Comparison of ENCODE assay signal across 9 mouse cellular contexts in the genomic region with DNA sequence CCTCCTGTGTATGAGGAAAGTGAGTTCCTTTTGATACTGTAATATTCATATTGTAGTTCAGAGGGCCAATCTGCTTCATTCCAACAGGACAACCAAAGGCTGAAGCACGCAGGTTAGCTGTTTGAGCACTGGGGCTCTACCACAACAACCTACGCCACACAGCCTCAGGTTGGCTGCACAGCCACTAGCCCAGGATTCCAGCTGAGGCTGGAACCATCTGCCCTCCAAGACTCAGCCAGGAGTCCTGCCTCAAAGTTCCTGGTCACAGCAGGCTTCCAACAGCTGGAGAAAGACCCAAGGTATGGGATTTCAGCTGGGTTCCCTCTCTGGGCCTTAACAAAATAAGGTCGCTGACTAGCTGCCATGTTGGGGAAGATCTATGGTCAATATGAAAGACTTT. TPM values are rescaled to one million over a fixed set of nuclear protein-coding genes. Genes with fewer than 3 reads are reported as not detected.
A peak's percentile ranks its signal among the peaks of the same experiment; 100 is the strongest.
DNase-seq lines count a peak whose midpoint lies in the region; ATAC-seq lines count a peak whose summit lies in the region.
"Had no signal": no experiment of that assay in that cellular context is flagged by ENCODE, and none has a peak within 500 bp of the region (broad histone marks: within the 10 kb centered on the region; RNA-seq: fewer than 3 reads in every experiment).

No protein-coding gene starts in this region.

- H3K27me3 ChIP-seq in embryonic facial prominence, embryonic 15.5 days: no peaks in the 10 kb centered on the region
- H3K27me3 ChIP-seq in intestine, embryonic 15.5 days (replicated peaks): no peaks in the 10 kb centered on the region
- H3K27me3 ChIP-seq in neural tube, embryonic 12.5 days (replicated peaks): no peaks in the 10 kb centered on the region
- H3K27me3 ChIP-seq: Patski had no signal

- H3K9me3 ChIP-seq in embryonic facial prominence, embryonic 15.5 days (replicated peaks): no peaks in the 10 kb centered on the region
- no peaks in the 10 kb centered on the region for H3K9me3 ChIP-seq in intestine, embryonic 15.5 days
- no peaks in the 10 kb centered on the region for H3K9me3 ChIP-seq in neural tube, embryonic 12.5 days

- peaks cover 35% of the 10 kb centered on the region for H3K36me3 ChIP-seq in embryonic facial prominence, embryonic 15.5 days
- H3K36me3 ChIP-seq in intestine, embryonic 15.5 days: peaks cover 7% of the 10 kb centered on the region; the same call in 1 of the 2 replicates
- no peaks in the 10 kb centered on the region for H3K36me3 ChIP-seq in neural tube, embryonic 12.5 days

- H3K4me1 ChIP-seq in embryonic facial prominence, embryonic 15.5 days: peaks cover 91% of the 10 kb centered on the region
- H3K4me1 ChIP-seq in intestine, embryonic 15.5 days (replicated peaks): peaks cover 86% of the 10 kb centered on the region
- peaks cover 37% of the 10 kb centered on the region for H3K4me1 ChIP-seq in neural tube, embryonic 12.5 days

- DNase-seq in kidney, postnatal 25 days: peak; percentile 23 to 57
- DNase-seq in kidney, adult 8-10 months: no peak
- DNase-seq in left cerebral cortex, adult 9 months (ENCODE audit: low spot score in 2 of 2): no peak
- DNase-seq in adrenal gland, postnatal 36 days: no peak
- DNase-seq in embryo, embryonic 10 days (ENCODE audit: low spot score): no peak

- peak overlapping the region; percentile 6; the same call in 1 of the 2 replicates for H3K4me3 ChIP-seq in embryonic facial prominence, embryonic 15.5 days (replicated peaks)
- H3K4me3 ChIP-seq in intestine, embryonic 15.5 days (replicated peaks): no peak overlapping the region
- no peak overlapping the region for H3K4me3 ChIP-seq in neural tube, embryonic 12.5 days

- 44% methylated on average over 3 of the region's 3 CpGs for WGBS in embryonic facial prominence, embryonic 15.5 days
- WGBS in intestine, embryonic 15.5 days: 45% methylated on average over 3 of the region's 3 CpGs
- 80% methylated on average over 3 of the region's 3 CpGs for WGBS in neural tube, embryonic 12.5 days

- peak overlapping the region; percentile 42 for H3K4me2 ChIP-seq in embryonic facial prominence, embryonic 15.5 days (replicated peaks)
- peak overlapping the region; percentile 52 for H3K4me2 ChIP-seq in intestine, embryonic 15.5 days (replicated peaks)
- peak overlapping the region; percentile 36; the same call in 1 of the 2 replicates for H3K4me2 ChIP-seq in neural tube, embryonic 12.5 days (replicated peaks)

- H3K27ac ChIP-seq in embryonic facial prominence, embryonic 15.5 days (replicated peaks): peak overlapping the region; percentile 97
- H3K27ac ChIP-seq in intestine, embryonic 15.5 days: peak overlapping the region; percentile 93
- peak overlapping the region; percentile 51; the same call in 1 of the 2 replicates for H3K27ac ChIP-seq in neural tube, embryonic 12.5 days

- no peak overlapping the region for H3K9ac ChIP-seq in embryonic facial prominence, embryonic 15.5 days
- H3K9ac ChIP-seq in intestine, embryonic 15.5 days: no peak overlapping the region
- no peak overlapping the region for H3K9ac ChIP-seq in neural tube, embryonic 12.5 days

- no peak; the same call in 1 of the 2 replicates for ATAC-seq in embryonic facial prominence, embryonic 15.5 days (ENCODE audit: insufficient number of reproducible peaks, low FRiP score, low TSS enrichment, low read depth)
- peak; percentile 7; the same call in 1 of the 2 replicates for ATAC-seq in intestine, embryonic 15.5 days
- no peak for ATAC-seq in neural tube, embryonic 12.5 days (ENCODE audit: low FRiP score, low read depth)
- ATAC-seq: Patski had no signal

RNA-seq across cellular contexts. Expression of gene Anxa6, which starts 9.7 kb away (rescaled TPM):
- polyA plus RNA-seq in embryonic facial prominence, embryonic 15.5 days (2015; fragmentation: Nextera tagmentation; extraction: Ambion mirVana): 355 and 382 TPM in 2 replicates
- polyA plus RNA-seq in intestine, embryonic 15.5 days (2015; fragmentation: Nextera tagmentation; extraction: Ambion mirVana): 261 and 262 TPM in 2 replicates
- polyA plus RNA-seq in neural tube, embryonic 12.5 days (2016; fragmentation: Nextera tagmentation; extraction: Ambion mirVana): 91.8 and 93.2 TPM in 2 replicates
- total RNA-seq in adrenal gland, postnatal 36 days (2021): 100 to 1,000 TPM; 114 to 115 TPM

RNA-seq across cellular contexts. Expression of gene Ccdc69, which starts 54.3 kb away (rescaled TPM):
- polyA plus RNA-seq in embryonic facial prominence, embryonic 15.5 days (2015; fragmentation: Nextera tagmentation; extraction: Ambion mirVana): 1.8 and 2.4 TPM in 2 replicates
- 2.0 and 2.6 TPM in 2 replicates for polyA plus RNA-seq in intestine, embryonic 15.5 days (2015; fragmentation: Nextera tagmentation; extraction: Ambion mirVana)
- 0.28 and 0.41 TPM in 2 replicates for polyA plus RNA-seq in neural tube, embryonic 12.5 days (2016; fragmentation: Nextera tagmentation; extraction: Ambion mirVana)
- 1 to 10 TPM; 7.3 to 10.0 TPM for total RNA-seq in adrenal gland, postnatal 36 days (2021)
- polyA plus RNA-seq: Patski had no signal

Comparison
In these comparisons a context has a peak if more than half of its experiments do, and no peak if none do; other contexts are left out.
1. DNase-seq: peak in kidney, postnatal 25 days (2 of 2); none in kidney, adult 8-10 months (0 of 2), left cerebral cortex, adult 9 months (0 of 2), adrenal gland, postnatal 36 days (0 of 2) and embryo, embryonic 10 days (single experiment).
2. Peak in every context shown above with its lines, with median percentiles within 50 percentile points of each other: H3K27ac ChIP-seq and H3K4me2 ChIP-seq.